Mouse (Mus musculus): Measurements from ENCODE around the gene Ndufa7. TPM values are rescaled to one million over a fixed set of nuclear protein-coding genes. Genes with fewer than 3 reads are reported as not detected.
A peak's percentile ranks its signal among the peaks of the same experiment; 100 is the strongest.

The Ndufa7 gene
- polyA plus RNA-seq, 1 experiment from 2014 or later, result 453 TPM

DNA sequence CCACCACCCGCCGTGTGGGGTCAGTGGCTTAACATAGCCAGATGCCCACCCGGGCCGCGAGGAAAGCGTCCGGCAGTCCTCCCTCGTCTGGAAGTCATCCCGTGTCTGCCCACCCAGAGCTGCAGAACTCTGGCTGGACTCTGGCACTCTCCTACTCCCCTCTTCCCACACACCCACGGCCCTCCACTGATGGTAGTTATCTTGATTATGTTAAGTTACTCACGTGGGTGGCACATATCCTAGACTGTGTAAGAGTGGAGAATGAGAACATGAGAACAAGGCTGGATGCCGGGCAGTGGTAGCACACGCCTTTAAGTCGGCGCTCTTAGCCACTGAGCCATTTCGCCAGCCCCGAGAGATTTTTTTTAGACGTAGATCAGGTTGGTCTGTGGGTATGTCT lies 38.0 kb upstream of the Ndufa7 start:
- 87% methylated on average over 18 of the region's 18 CpGs for WGBS
- no peak overlapping the region for H3K9ac ChIP-seq
- no peak overlapping the region for H3K4me2 ChIP-seq (replicated peaks)
- ATAC-seq (ENCODE audit: insufficient number of reproducible peaks, low FRiP score, low TSS enrichment, low read depth), result no peak; the same call in 1 of the 2 replicates
- no peaks in the 10 kb centered on the region for H3K9me3 ChIP-seq (replicated peaks)
- H3K27ac ChIP-seq (replicated peaks), result no peak overlapping the region
- no peak overlapping the region for H3K4me3 ChIP-seq (replicated peaks)
- H3K36me3 ChIP-seq, result no peaks in the 10 kb centered on the region
- H3K27me3 ChIP-seq, result no peaks in the 10 kb centered on the region
- H3K4me1 ChIP-seq, result peaks cover 22% of the 10 kb centered on the region

DNA sequence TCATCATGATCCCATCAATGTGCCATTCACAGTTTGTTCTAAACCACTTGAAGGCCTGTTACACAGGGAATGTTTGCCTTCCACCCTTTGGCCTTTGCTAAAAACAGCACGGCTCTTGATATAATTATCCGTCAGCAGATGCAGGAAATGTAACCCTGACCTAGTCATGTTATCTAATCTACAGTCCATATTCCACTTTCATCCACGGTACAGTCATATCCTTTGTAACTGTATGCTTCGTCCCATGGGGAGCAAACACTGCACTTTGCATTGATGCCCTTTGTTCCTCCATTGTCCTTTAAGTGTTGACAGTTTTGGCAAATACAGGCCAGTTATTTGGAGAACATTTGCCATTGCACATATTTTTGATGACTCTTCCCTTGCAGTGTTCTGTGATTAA lies 35.6 kb upstream of the Ndufa7 start:
- no peak overlapping the region for H3K4me2 ChIP-seq (replicated peaks)
- H3K27ac ChIP-seq (replicated peaks), result no peak overlapping the region
- no peak overlapping the region for H3K4me3 ChIP-seq (replicated peaks)
- no peaks in the 10 kb centered on the region for H3K27me3 ChIP-seq
- no peaks in the 10 kb centered on the region for H3K9me3 ChIP-seq (replicated peaks)
- H3K36me3 ChIP-seq, result no peaks in the 10 kb centered on the region
- H3K9ac ChIP-seq, result no peak overlapping the region
- no peaks in the 10 kb centered on the region; the same call in 1 of the 2 replicates for H3K4me1 ChIP-seq
- 54% methylated on average over 4 of the region's 4 CpGs for WGBS
- no peak for ATAC-seq (ENCODE audit: insufficient number of reproducible peaks, low FRiP score, low TSS enrichment, low read depth)

DNA sequence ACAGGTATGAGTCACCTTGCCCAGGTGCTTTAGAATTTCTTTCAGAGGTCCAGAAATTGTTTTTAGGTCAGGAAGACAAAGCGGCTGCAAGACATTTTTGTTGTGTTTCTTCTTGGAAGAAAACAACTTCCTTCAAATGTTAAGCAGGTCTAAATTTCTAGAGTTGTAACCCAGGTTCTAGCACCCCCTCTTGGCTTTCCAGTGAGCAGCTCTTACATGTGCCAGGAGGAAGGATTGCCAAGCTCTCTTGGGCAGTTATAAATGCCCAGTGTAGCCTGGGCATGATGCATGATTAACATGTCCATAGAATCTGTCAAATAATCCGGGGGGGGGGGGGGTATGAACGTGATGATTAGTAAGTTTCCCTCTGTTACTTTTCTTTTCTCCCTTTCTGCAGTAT lies 26.1 kb upstream of the Ndufa7 start:
- Histone ChIP-seq H3K4me3 (replicated peaks) (no peak overlapping the region), H3K4me2 (replicated peaks) (no peak overlapping the region), H3K27me3 (no peaks in the 10 kb centered on the region), H3K9me3 (replicated peaks) (no peaks in the 10 kb centered on the region), H3K9ac (no peak overlapping the region), H3K36me3 (no peaks in the 10 kb centered on the region), H3K4me1 (no peaks in the 10 kb centered on the region), H3K27ac (replicated peaks) (no peak overlapping the region)
- whole genome bisulfite sequencing, result 52% methylated on average over 3 of the region's 3 CpGs
- no peak for ATAC-seq (ENCODE audit: insufficient number of reproducible peaks, low FRiP score, low TSS enrichment, low read depth)

DNA sequence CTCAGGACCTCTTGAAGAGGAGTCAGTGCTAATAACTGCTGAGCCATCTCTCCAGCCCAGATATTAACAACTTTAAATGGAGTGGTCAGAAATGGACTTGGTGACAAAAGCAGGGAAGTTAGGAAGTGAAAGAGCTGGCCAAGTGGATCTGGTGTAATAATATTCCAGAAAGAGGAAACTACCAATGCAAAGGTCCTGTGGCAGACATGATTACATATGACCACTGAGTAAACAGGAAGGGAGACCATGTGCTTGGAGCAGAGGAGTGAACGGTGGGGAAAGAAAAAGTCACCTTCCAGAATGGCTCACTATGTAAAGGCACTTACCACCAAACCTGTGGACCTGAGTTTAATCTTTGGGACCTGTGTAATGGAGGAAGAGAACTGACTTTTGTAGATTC lies 25.1 kb upstream of the Ndufa7 start:
- no peak overlapping the region for H3K9ac ChIP-seq
- WGBS, result 53% methylated on average over 1 of the region's 1 CpGs
- H3K36me3 ChIP-seq, result no peaks in the 10 kb centered on the region
- no peaks in the 10 kb centered on the region for H3K9me3 ChIP-seq (replicated peaks)
- no peak overlapping the region for H3K27ac ChIP-seq (replicated peaks)
- H3K4me1 ChIP-seq, result no peaks in the 10 kb centered on the region
- ATAC-seq (ENCODE audit: insufficient number of reproducible peaks, low FRiP score, low TSS enrichment, low read depth), result no peak
- no peaks in the 10 kb centered on the region for H3K27me3 ChIP-seq
- H3K4me3 ChIP-seq (replicated peaks), result no peak overlapping the region
- no peak overlapping the region for H3K4me2 ChIP-seq (replicated peaks)

DNA sequence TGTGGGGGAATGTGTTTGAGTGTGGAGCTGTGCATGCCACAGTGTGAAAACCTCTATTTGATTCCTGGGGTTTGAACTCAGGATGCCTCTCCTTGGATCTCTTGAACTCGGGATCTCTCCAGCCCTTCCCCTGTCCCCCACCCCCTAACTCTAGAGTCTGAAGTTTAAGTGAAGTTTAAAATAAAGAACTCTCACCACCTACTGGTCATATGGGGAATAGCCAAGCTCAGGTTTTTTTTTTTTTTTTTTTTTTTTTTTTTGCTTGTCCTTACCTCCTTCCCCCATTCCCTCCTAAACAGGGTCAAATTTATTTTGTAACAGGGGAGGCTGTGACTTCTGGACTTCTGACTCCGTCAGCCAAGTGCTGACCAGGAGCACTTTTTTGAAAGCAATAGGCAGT lies 22.2 kb upstream of the Ndufa7 start:
- no peaks in the 10 kb centered on the region for H3K36me3 ChIP-seq
- WGBS, result 4% methylated on average over 2 of the region's 2 CpGs
- H3K27me3 ChIP-seq, result no peaks in the 10 kb centered on the region
- H3K9me3 ChIP-seq (replicated peaks), result no peaks in the 10 kb centered on the region
- H3K4me3 ChIP-seq (replicated peaks), result no peak overlapping the region
- H3K27ac ChIP-seq (replicated peaks), result no peak overlapping the region
- H3K4me1 ChIP-seq, result no peaks in the 10 kb centered on the region
- ATAC-seq (ENCODE audit: insufficient number of reproducible peaks, low FRiP score, low TSS enrichment, low read depth), result no peak
- no peak overlapping the region for H3K9ac ChIP-seq
- H3K4me2 ChIP-seq (replicated peaks), result no peak overlapping the region

DNA sequence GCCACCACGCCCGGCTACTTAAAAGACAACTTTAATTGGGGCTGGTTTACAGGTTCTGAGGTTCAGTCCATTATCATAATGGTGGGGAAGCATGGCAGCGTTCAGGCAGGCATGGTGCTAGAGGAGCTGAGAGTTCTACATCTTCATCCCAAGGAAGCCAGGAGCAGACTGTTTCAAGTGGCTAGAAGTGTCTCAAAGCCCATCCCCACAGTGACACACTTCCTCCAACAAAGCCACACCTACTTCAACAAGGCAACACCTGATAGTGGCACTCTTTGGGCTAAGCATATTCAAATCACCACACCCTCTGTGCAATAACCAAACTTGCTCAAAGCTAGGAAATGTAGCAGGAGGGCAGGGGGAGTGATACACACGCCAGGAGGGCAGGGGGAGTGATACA lies 20.2 kb upstream of the Ndufa7 start:
- Histone ChIP-seq H3K36me3 (no peaks in the 10 kb centered on the region), H3K27ac (replicated peaks) (no peak overlapping the region), H3K4me2 (replicated peaks) (no peak overlapping the region), H3K4me3 (replicated peaks) (no peak overlapping the region), H3K9me3 (replicated peaks) (no peaks in the 10 kb centered on the region), H3K27me3 (no peaks in the 10 kb centered on the region), H3K4me1 (no peaks in the 10 kb centered on the region), H3K9ac (no peak overlapping the region)
- WGBS, result 53% methylated on average over 4 of the region's 4 CpGs
- ATAC-seq (ENCODE audit: insufficient number of reproducible peaks, low FRiP score, low TSS enrichment, low read depth), result no peak

DNA sequence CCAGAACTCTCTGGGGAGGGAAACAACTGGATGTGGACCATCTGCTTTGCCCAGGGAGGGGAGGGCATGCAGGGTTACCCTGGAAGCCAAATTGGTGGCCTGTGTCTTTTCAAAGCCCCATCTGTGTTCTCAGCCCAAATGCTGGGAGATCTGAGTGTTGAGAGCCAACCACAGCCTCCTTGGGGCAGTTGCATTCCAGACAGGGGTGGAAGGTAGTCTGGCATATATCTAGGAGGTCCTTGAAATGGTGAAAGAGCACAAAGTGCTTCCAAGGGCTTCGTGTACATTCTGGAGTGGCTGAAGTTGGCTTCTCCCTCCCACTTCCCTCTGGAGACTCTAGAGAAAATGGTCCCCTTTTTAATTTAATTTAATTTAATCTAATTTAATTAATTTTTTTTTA lies 19.6 kb upstream of the Ndufa7 start:
- no peak overlapping the region for H3K27ac ChIP-seq (replicated peaks)
- no peak overlapping the region for H3K4me2 ChIP-seq (replicated peaks)
- WGBS, result 40% methylated on average over 1 of the region's 1 CpGs
- no peaks in the 10 kb centered on the region for H3K4me1 ChIP-seq
- no peak for ATAC-seq (ENCODE audit: insufficient number of reproducible peaks, low FRiP score, low TSS enrichment, low read depth)
- H3K9me3 ChIP-seq (replicated peaks), result no peaks in the 10 kb centered on the region
- H3K4me3 ChIP-seq (replicated peaks), result no peak overlapping the region
- no peaks in the 10 kb centered on the region for H3K36me3 ChIP-seq
- no peak overlapping the region for H3K9ac ChIP-seq
- no peaks in the 10 kb centered on the region for H3K27me3 ChIP-seq

DNA sequence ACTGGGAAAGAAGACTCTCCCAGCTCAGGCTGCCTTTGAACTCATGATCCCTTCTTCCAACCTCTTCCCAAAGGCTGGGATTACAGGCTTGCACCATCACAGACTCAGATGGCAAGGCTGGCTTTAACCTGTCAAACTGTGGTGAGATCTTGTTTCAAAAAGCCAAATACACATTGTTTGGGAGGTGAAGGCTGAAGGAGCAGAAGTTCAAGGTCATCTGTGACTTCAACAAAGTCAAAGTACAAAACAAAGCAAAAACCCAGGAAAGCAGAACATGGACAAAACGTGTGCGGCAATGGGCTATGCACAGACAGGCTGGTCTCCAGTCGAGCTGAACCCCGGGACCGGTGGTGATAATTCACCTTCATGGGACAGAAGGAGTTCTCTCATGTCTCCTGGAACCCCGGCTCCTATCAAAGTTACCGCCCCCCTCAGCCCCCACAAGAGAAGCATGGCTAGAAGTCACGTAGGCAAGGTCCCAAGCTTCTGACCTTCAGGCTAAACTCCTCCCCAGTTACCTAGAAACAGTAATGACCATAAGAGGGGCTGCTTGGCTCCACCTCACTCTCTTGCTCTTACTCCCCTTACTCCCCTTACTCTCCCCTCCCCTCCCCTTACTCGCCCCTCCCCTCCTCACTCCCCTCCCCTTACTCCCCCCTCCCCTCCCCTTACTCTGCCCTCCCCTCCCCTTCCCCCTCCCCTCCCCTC lies 17.0 kb upstream of the Ndufa7 start:
- Histone ChIP-seq H3K4me3 (replicated peaks) (no peak overlapping the region), H3K9ac (no peak overlapping the region), H3K27ac (replicated peaks) (no peak overlapping the region), H3K4me2 (replicated peaks) (no peak overlapping the region), H3K9me3 (replicated peaks) (no peaks in the 10 kb centered on the region), H3K36me3 (no peaks in the 10 kb centered on the region), H3K27me3 (no peaks in the 10 kb centered on the region), H3K4me1 (peaks cover 11% of the 10 kb centered on the region)
- ATAC-seq (ENCODE audit: insufficient number of reproducible peaks, low FRiP score, low TSS enrichment, low read depth), result no peak
- 54% methylated on average over 8 of the region's 9 CpGs for WGBS

DNA sequence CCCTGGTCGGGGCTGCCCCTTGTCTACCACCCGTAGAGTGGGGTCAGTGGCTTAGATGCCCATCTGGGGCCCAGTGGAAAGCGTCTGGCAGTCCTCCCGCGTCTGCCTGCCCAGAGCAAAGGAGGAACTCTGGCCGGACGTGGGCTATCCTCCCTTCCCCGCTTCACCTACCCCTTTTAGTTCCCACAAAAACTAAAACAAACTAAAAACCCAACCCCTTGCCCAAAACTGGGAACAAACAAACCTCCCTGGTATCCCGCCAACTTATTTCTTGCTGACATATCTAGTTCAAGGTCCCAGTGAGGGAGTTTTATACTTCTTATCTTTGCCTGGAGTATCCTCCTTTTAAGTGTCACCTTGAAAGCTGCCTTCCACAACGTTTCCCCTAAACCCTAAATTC lies 16.2 kb upstream of the Ndufa7 start:
- Histone ChIP-seq H3K9me3 (replicated peaks) (no peaks in the 10 kb centered on the region), H3K27ac (replicated peaks) (no peak overlapping the region), H3K4me2 (replicated peaks) (no peak overlapping the region), H3K36me3 (no peaks in the 10 kb centered on the region), H3K4me3 (replicated peaks) (no peak overlapping the region), H3K9ac (no peak overlapping the region), H3K27me3 (no peaks in the 10 kb centered on the region), H3K4me1 (peaks cover 11% of the 10 kb centered on the region)
- WGBS, result 34% methylated on average over 10 of the region's 10 CpGs
- ATAC-seq (ENCODE audit: insufficient number of reproducible peaks, low FRiP score, low TSS enrichment, low read depth), result no peak

DNA sequence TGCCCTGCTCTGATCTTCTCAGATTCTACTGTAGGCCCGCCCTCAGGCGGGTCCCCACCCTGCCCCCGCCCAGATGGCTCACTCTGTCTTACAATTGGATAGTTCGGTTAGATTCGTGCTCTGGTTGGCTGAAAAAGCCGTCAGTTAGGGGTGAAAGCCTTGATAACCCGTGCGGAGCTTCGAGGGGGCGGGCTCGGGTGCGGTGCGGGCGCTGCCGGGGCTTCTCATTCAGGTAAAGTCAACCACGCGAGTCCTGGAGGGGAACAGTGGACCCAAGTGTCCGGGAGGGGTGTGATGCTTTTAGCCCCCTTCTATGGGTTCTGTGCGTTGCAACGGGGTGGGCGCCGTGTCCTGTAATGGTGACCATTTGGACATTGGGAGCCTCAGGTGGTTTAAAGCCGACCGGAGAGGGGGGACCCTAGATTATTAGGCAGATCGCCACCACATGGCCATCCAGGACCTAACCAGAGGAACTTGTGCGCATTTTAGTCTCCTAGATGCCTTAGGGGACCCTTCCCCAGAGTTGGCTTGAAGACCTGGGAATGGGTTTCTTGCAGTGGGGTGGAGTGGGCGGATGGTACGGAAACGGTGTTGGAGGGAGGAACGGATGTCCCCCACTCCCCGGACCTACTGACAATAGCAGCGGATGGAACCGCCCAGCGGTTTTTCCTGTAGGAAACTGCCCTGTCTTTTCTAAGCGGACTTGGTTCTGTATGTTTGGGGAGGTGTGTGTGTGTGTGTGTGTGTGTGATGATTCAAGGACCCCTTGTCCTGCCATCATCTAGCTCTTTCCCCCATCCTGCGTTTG lies 13.8 kb upstream of the Ndufa7 start, which contains the start of gene Kank3:
Gene Kank3 (plus strand): TSS at position 186 of the 808 bp plus-strand sequence.
- H3K4me1 ChIP-seq, result peaks cover 11% of the 10 kb centered on the region
- peak within 1 kb of the TSS; percentile 57 for H3K4me3 ChIP-seq (replicated peaks)
- H3K4me2 ChIP-seq (replicated peaks), result peak within 1 kb of the TSS; percentile 92
- H3K36me3 ChIP-seq, result no peaks in the 10 kb centered on the region
- under 1% methylated on average over 36 of the region's 36 CpGs for WGBS
- H3K9me3 ChIP-seq (replicated peaks), result no peaks in the 10 kb centered on the region
- no peak within 1 kb of the TSS; the same call in 1 of the 2 replicates for H3K27ac ChIP-seq (replicated peaks)
- peak; percentile 95 for ATAC-seq (ENCODE audit: insufficient number of reproducible peaks, low FRiP score, low TSS enrichment, low read depth)
- no peaks in the 10 kb centered on the region for H3K27me3 ChIP-seq
- peak within 1 kb of the TSS; percentile 40; the same call in 1 of the 2 replicates for H3K9ac ChIP-seq

DNA sequence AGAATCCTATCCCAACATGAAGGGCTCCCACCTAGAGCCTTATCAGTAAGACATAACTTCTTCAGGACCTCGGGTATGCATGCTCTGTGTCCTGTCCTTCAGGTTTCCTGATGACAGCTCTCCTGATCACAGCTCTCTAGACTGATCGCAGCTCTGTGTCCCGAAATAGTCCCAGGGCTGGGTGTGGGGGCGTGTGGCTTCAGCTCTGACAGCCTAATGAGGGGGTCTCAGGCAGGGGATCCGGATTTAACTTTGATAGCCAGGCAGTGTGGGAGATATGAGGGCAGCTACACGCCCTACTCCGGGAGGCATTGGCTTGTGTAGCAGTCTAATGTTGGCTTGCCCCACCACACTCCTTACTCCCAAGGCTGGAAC lies 13.2 kb upstream of the Ndufa7 start:
- peaks cover 11% of the 10 kb centered on the region for H3K4me1 ChIP-seq
- no peaks in the 10 kb centered on the region for H3K9me3 ChIP-seq (replicated peaks)
- WGBS, result 15% methylated on average over 7 of the region's 7 CpGs
- no peak for ATAC-seq (ENCODE audit: insufficient number of reproducible peaks, low FRiP score, low TSS enrichment, low read depth)
- no peaks in the 10 kb centered on the region for H3K36me3 ChIP-seq
- H3K4me2 ChIP-seq (replicated peaks), result peak overlapping the region; percentile 92
- 0 out of 2 replicates have a peak overlapping the region, but pooled peaks have one; percentile 40 for H3K9ac ChIP-seq
- peak overlapping the region; percentile 57 for H3K4me3 ChIP-seq (replicated peaks)
- H3K27me3 ChIP-seq, result no peaks in the 10 kb centered on the region
- no peak overlapping the region; the same call in 1 of the 2 replicates for H3K27ac ChIP-seq (replicated peaks)

All from embryonic facial prominence, embryonic 15.5 days (tissue).